Mouse (Mus musculus): ENCODE results near the gene Rab4b.

GRCm38 (mm10) chr7:27180036-27180435 is 1.3 kb upstream of the Rab4b start:
- TF ChIP-seq CTCF (IDR thresholded peaks at IDR 0.05; ENCODE audit: extremely low read depth, insufficient read length, insufficient replicate concordance, low read depth, low read length) (no peak), POLR2A (IDR thresholded peaks at IDR 0.05; ENCODE audit: low read depth, low read length) (no peak)
